Comparison of ENCODE assay signal across 9 mouse cellular contexts in the genomic region with DNA sequence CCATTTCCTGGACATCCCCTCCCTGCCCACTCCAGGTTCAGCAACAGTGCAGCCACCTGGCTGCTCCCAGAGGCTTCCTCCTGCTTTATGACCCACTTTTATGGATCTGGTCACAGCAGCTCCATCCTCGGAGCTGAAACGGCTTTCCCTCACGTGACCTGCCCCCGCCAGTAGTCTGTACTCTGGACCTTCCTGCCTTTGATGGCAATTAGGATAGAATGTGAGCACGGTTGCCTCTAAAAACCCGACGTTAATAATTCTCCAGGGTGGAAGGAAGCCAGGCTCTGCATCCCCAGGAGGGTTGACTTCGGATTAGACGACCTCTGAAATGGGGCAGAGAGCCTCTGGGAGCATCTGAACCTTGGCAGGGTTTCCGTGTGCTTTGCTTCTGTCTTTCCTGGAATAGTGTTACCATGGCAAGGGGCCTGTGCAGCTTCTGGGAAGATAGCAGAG.
DNase-seq lines count a peak whose midpoint lies in the region; ATAC-seq and TF ChIP-seq lines count a peak whose summit lies in the region.
"Had no signal": no experiment of that assay in that cellular context is flagged by ENCODE, and none has a peak within 500 bp of the region (broad histone marks: within the 10 kb centered on the region; RNA-seq: fewer than 3 reads in every experiment).

No protein-coding gene starts in this region.

- no peak for ATAC-seq in neural tube, embryonic 12.5 days (ENCODE audit: low FRiP score, low read depth)
- ATAC-seq in limb, embryonic 12.5 days (ENCODE audit: insufficient number of reproducible peaks, insufficient read depth, low FRiP score, low TSS enrichment, low read depth): no peak
- ATAC-seq: forebrain, embryonic 15.5 days had no signal

- H3K9ac ChIP-seq in neural tube, embryonic 12.5 days: no peak overlapping the region
- no peak overlapping the region for H3K9ac ChIP-seq in limb, embryonic 12.5 days (replicated peaks)
- H3K9ac ChIP-seq: forebrain, embryonic 15.5 days had no signal

- no peak for TF ChIP-seq POLR2A in small intestine, adult 2 months (IDR thresholded peaks at IDR 0.05; ENCODE audit: low read depth, low read length)

- H3K36me3 ChIP-seq in neural tube, embryonic 12.5 days: no peaks in the 10 kb centered on the region
- H3K36me3 ChIP-seq in limb, embryonic 12.5 days: no peaks in the 10 kb centered on the region
- no peaks in the 10 kb centered on the region for H3K36me3 ChIP-seq in small intestine, adult 2 months (ENCODE audit: control insufficient read depth, insufficient read depth, low read length)
- H3K36me3 ChIP-seq: forebrain, embryonic 15.5 days had no signal

- DNase-seq in neural tube, embryonic 10.5 days (ENCODE audit: extremely low spot score, low spot score): no peak
- DNase-seq in kidney, adult 11 months: peak; percentile 95
- no peak for DNase-seq in c-Kit-positive CD71-positive TER-119-positive erythroid progenitor cells, embryonic 14.5 days (ENCODE audit: low spot score)
- DNase-seq in spleen, postnatal 14 days (ENCODE audit: low spot score in 2 of 2): no peak
- DNase-seq in spleen, adult 12 weeks (ENCODE audit: low spot score): no peak

- WGBS in neural tube, embryonic 12.5 days: 13% methylated on average over 10 of the region's 10 CpGs
- WGBS in limb, embryonic 12.5 days: 14% methylated on average over 10 of the region's 10 CpGs
- WGBS in small intestine, adult 2 months: 11% methylated on average over 10 of the region's 10 CpGs

- peaks cover 8% of the 10 kb centered on the region for H3K4me1 ChIP-seq in neural tube, embryonic 12.5 days
- H3K4me1 ChIP-seq in limb, embryonic 12.5 days (replicated peaks): peaks cover 36% of the 10 kb centered on the region
- peaks cover 30% of the 10 kb centered on the region for H3K4me1 ChIP-seq in small intestine, adult 2 months (ENCODE audit: control insufficient read depth, insufficient read depth, insufficient read length, low read length)
- H3K4me1 ChIP-seq: forebrain, embryonic 15.5 days had no signal

- H3K4me2 ChIP-seq in neural tube, embryonic 12.5 days (replicated peaks): 0 out of 2 replicates have a peak overlapping the region, but pooled peaks have one; percentile 0
- peak overlapping the region; percentile 34 for H3K4me2 ChIP-seq in limb, embryonic 12.5 days
- H3K4me2 ChIP-seq: forebrain, embryonic 15.5 days had no signal

- 0 out of 2 replicates have a peak, but pooled peaks have one; percentile 4 for TF ChIP-seq CTCF in small intestine, adult 2 months (IDR thresholded peaks at IDR 0.05; ENCODE audit: extremely low read depth, insufficient read length, insufficient replicate concordance, low read depth, low read length)

- no peak overlapping the region for H3K27ac ChIP-seq in neural tube, embryonic 12.5 days
- no peak overlapping the region; the same call in 1 of the 2 replicates for H3K27ac ChIP-seq in limb, embryonic 12.5 days
- H3K27ac ChIP-seq in small intestine, adult 2 months (ENCODE audit: insufficient read depth, low read depth, low read length): peak overlapping the region; percentile 76
- H3K27ac ChIP-seq: forebrain, embryonic 15.5 days had no signal

- H3K9me3 ChIP-seq in neural tube, embryonic 12.5 days: no peaks in the 10 kb centered on the region
- no peaks in the 10 kb centered on the region for H3K9me3 ChIP-seq in limb, embryonic 12.5 days
- H3K9me3 ChIP-seq: forebrain, embryonic 15.5 days had no signal

- no peak overlapping the region for H3K4me3 ChIP-seq in neural tube, embryonic 12.5 days
- H3K4me3 ChIP-seq in limb, embryonic 12.5 days (replicated peaks): no peak overlapping the region
- H3K4me3 ChIP-seq in small intestine, adult 2 months (ENCODE audit: low read depth, low read length): no peak overlapping the region
- H3K4me3 ChIP-seq: forebrain, embryonic 15.5 days had no signal

- no peaks in the 10 kb centered on the region for H3K27me3 ChIP-seq in neural tube, embryonic 12.5 days (replicated peaks)
- H3K27me3 ChIP-seq in limb, embryonic 12.5 days: no peaks in the 10 kb centered on the region
- H3K27me3 ChIP-seq in small intestine, adult 2 months (ENCODE audit: control insufficient read depth, insufficient read depth, low read length): no peaks in the 10 kb centered on the region
- H3K27me3 ChIP-seq: forebrain, embryonic 15.5 days had no signal
